Mouse (Mus musculus): ENCODE results near the gene Btbd9.

Gene Btbd9

GRCm38 (mm10) chr17:30339317-30339716, 237.0 kb downstream of the Btbd9 start:
- no peak for DNase-seq (ENCODE audit: low spot score in 2 of 2)

- no peak for DNase-seq (ENCODE audit: low spot score in 2 of 2)
These were observed 239.5 kb downstream of the Btbd9 start for GRCm38 (mm10) chr17:30336816-30337215.

- DNase-seq (ENCODE audit: low spot score in 2 of 2), result no peak
These were observed 240.0 kb downstream of the Btbd9 start for GRCm38 (mm10) chr17:30336280-30336679.

- no peak for DNase-seq (ENCODE audit: low spot score in 2 of 2)
These were observed 240.5 kb downstream of the Btbd9 start for GRCm38 (mm10) chr17:30335746-30336145.

- DNase-seq (ENCODE audit: low spot score in 2 of 2), result no peak
These were observed 242.0 kb downstream of the Btbd9 start for GRCm38 (mm10) chr17:30334257-30334656.

- DNase-seq (ENCODE audit: low spot score in 2 of 2), result no peak
These were observed 243.2 kb downstream of the Btbd9 start for GRCm38 (mm10) chr17:30333136-30333535.

GRCm38 (mm10) chr17:30331380-30331779, 244.9 kb downstream of the Btbd9 start:
- DNase-seq (ENCODE audit: low spot score in 2 of 2), result no peak

GRCm38 (mm10) chr17:30329531-30329930, 246.8 kb downstream of the Btbd9 start:
- no peak for DNase-seq (ENCODE audit: low spot score in 2 of 2)

- DNase-seq (ENCODE audit: low spot score in 2 of 2), result no peak
These were observed 247.4 kb downstream of the Btbd9 start for GRCm38 (mm10) chr17:30328924-30329323.

- no peak for DNase-seq (ENCODE audit: low spot score in 2 of 2)
These were observed 249.4 kb downstream of the Btbd9 start for GRCm38 (mm10) chr17:30326906-30327305.

- no peak for DNase-seq (ENCODE audit: low spot score in 2 of 2)
These were observed 256.0 kb downstream of the Btbd9 start for GRCm38 (mm10) chr17:30320301-30320700.

GRCm38 (mm10) chr17:30312688-30313087, 263.6 kb downstream of the Btbd9 start:
- no peak for DNase-seq (ENCODE audit: low spot score in 2 of 2)

- DNase-seq (ENCODE audit: low spot score in 2 of 2), result no peak
These were observed 266.7 kb downstream of the Btbd9 start for GRCm38 (mm10) chr17:30309627-30310026.

- DNase-seq (ENCODE audit: low spot score in 2 of 2), result no peak
These were observed 267.4 kb downstream of the Btbd9 start for GRCm38 (mm10) chr17:30308889-30309288.

GRCm38 (mm10) chr17:30308317-30308716, 268.0 kb downstream of the Btbd9 start:
- DNase-seq (ENCODE audit: low spot score in 2 of 2), result no peak

GRCm38 (mm10) chr17:30307168-30307567, 269.1 kb downstream of the Btbd9 start:
- no peak for DNase-seq (ENCODE audit: low spot score in 2 of 2)

- DNase-seq (ENCODE audit: low spot score in 2 of 2), result no peak
These were observed 271.5 kb downstream of the Btbd9 start for GRCm38 (mm10) chr17:30304766-30305165.

GRCm38 (mm10) chr17:30301338-30301737, 274.9 kb downstream of the Btbd9 start:
- no peak for DNase-seq (ENCODE audit: low spot score in 2 of 2)

- no peak for DNase-seq (ENCODE audit: low spot score in 2 of 2)
These were observed 278.9 kb downstream of the Btbd9 start for GRCm38 (mm10) chr17:30297432-30297831.

- no peak for DNase-seq (ENCODE audit: low spot score in 2 of 2)
These were observed 280.2 kb downstream of the Btbd9 start for GRCm38 (mm10) chr17:30296069-30296468.

- no peak for DNase-seq (ENCODE audit: low spot score in 2 of 2)
These were observed 283.6 kb downstream of the Btbd9 start for GRCm38 (mm10) chr17:30292666-30293065.

GRCm38 (mm10) chr17:30285641-30286040, 290.6 kb downstream of the Btbd9 start:
- DNase-seq (ENCODE audit: low spot score in 2 of 2), result no peak

GRCm38 (mm10) chr17:30283460-30284050, 292.7 kb downstream of the Btbd9 start:
- DNase-seq (ENCODE audit: low spot score in 2 of 2), result no peak

- DNase-seq (ENCODE audit: low spot score in 2 of 2), result no peak
These were observed 293.3 kb downstream of the Btbd9 start for GRCm38 (mm10) chr17:30283001-30283400.
